Mouse (Mus musculus): Measurements from ENCODE around the gene Bmf.

- TF ChIP-seq CTCF (IDR thresholded peaks at IDR 0.05): no peak
- no peak for TF ChIP-seq EP300 (IDR thresholded peaks at IDR 0.05)
These were observed 66.5 kb downstream of the Bmf start for GRCm38 (mm10) chr2:118483032-118483431.
